Mouse (Mus musculus) G1E-ER4 (cell line): ENCODE results near the gene Nasp. TPM values are rescaled to one million over a fixed set of nuclear protein-coding genes. Genes with fewer than 3 reads are reported as not detected.

Experiments
- GATA1 ChIP-seq: IDR thresholded peaks from one replicate; pipeline ENCODE4 v1.8.0; 2012; ENCODE audit warnings: low read length, inconsistent platforms
- polyA plus RNA-seq: library from polyadenylated mRNA; stranded (reverse); fragments of >175 nt; gene quantifications from 2 replicates; pipeline ENCODE4 v1.2.3, GENCODE M21; 2012

Nasp gene
- 5.1 and 27.5 TPM in 2 replicates for polyA plus RNA-seq

DNA sequence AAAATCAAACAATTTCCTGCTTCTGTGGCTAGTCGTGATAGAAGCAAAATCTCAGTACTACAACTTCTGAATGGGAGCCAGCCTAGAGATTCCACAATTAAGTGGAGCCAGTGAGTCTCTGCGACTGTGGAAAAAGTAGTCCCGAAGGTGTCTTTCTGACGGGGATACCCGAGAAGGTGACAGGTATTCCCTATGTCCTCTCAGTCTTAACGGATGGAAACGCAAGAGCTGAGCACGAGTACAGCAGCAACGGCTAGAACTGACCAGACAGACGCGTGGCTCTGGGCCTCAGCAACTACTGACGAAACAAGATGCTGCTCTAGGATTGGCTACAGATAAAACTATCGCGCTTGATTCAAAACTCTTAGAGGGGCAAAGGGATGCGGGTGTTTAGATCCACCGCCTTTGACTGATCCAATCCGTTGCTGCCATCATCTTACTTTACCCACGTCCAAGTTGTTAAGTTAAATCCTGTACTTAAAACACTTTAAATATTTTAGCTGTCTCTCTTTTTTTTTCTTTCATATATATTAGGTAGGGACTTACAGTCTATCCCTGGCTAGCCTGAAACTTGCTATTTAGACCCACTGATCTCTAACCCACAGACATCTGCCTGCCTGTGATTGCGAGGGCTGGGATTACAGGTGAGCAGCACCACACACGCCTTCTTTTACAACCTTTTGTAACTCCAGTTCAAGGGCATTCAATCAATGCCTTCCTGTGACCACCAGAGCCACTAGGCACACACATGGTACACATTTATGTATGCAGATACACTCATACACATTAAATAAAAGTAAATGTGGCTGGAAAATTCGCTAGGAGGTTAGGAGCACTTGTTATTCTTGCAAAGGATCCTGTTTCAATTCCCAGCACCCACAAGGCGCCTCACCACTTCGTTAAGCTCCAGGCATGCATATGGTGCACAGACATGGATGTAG, at the start of gene Nasp:
Gene Nasp, minus strand, starts transcription at position 220 of the 941 bp plus-strand sequence.
- TF ChIP-seq GATA1 = no peak

DNA sequence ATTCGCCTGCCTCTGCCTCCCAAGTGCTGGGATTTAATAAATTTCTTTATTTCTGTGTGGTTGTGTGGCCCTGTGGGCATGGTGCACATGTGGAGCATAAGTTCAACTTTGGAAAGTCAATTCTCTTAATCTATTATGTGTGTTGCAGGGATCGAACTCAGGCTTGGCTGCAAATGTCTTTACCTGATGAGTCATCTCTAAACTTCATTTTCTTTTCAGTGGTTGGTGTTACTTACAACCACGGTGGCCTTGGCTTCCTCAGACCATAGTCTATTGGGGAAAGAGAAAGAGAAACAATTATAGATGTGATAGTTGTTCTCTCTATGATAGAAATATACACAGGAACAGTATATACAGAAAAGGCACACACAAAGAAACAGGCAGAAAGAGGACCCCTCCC, 48.3 kb upstream of the Nasp start:
- TF ChIP-seq GATA1 = no peak

DNA sequence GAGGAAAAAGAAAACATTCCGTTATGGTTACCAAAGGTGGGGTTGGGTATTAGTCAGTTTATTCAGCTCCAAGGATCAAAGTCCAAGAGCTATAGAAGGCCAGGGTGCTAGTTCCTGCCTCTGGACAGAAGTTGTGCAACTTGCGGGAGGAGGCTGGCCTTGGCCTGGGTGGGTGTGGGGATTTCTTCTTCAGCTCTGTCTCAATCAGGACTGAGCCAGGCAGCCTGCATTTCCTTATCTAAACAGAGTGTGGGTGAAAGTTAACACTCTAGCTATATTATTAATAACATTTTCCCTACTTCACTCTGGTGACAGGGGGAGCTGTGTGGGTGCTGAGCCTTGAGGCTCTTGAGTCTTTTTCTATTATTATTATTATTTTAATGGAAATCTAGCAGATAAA, 45.0 kb upstream of the Nasp start:
- TF ChIP-seq GATA1 = no peak

DNA sequence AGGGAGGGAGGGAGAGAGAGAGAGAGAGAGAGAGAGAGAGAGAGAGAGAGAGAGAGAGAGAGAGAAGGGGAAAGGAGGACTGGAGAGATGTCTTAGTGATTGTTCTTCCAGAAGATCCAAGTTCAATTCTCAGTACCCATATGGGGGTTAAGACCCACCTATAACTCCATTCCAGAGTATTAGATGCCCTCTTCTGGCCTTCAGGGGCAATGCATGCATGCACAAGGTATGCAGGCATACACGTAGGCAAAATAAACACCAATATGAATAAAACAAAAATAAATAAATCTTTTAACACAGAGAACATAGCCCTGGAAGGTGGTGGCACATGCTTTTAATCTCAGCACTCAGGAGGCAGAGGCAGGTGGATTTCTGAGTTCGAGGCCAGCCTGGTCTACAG, 41.5 kb upstream of the Nasp start:
- TF ChIP-seq GATA1 = no peak

DNA sequence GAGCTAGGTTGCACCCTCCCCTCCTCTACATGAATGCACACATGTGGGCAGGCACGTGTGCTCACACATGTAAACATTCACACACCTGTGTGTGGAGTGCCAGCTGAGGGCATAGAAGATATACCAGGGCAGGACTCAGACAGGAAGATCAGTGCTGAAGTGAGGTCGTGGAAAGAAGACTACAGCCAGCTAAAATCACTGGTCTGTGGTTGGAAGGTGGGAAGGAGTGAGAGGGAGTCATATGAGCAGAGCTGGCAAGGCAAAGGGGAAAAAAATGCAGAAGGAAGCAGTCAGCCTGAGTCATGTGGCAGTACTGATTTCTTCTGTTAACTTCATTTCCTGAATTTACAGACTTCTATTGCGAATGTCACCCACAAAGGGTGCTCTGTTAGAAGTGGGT, 40.4 kb upstream of the Nasp start:
- no peak for TF ChIP-seq GATA1

DNA sequence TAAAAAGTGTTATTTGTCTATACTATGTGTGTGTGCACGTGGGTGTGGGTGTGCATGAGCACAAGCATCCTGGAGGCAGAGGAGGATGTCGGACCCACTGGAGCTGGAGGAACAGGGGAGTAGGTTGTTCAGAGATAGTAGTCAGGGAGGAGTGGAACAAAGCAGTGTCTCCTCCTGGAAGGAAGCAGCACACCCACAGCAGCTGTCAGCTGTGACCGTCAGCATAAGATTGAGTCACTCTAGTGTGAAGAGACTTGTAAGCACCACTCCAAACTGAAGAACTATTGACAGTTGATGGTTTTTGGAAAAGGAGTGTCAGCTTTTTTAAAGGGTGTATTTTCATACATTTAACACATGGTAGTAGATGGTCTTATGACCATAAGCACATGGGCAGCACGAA, 38.9 kb upstream of the Nasp start:
- TF ChIP-seq GATA1 = no peak

DNA sequence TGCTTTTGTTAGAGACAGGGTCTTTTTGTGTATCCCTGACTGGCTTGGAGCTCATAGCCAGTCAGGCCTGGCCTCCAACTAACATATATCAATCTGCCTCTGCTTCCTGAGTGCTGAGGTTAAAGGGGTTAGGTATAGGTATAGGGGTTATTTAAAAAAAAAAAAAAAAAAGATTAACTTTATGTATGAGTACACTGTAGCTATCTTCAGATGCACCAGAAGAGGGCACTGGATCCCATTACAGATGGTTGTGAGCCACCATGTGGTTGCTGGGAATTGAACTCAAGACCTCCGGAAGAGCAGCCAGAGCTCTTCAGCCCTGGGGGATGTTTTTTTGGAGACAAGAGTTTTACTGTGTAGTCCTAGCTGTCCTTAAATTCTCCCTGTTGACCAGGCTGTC, 34.3 kb upstream of the Nasp start:
- no peak for TF ChIP-seq GATA1

DNA sequence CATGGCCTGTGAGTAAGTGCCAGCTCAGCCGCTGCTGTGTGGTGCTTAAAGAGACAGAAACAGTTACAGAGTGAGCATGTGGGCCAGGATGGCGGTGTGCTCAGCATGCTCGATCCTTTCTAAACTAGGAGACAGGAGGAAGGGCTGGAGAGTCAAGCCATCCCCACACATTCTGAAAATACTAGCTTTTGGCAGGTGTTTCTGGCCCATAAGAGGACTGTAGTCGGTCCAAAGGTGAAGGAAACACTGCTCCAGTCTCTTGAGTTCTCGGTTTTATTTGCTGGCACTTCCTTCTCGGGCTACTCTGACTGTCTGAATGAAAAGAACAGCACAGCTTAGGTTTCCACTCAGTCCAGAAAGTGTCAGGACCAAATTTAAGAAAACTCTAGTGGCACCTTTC, 33.1 kb upstream of the Nasp start:
- TF ChIP-seq GATA1 = no peak

DNA sequence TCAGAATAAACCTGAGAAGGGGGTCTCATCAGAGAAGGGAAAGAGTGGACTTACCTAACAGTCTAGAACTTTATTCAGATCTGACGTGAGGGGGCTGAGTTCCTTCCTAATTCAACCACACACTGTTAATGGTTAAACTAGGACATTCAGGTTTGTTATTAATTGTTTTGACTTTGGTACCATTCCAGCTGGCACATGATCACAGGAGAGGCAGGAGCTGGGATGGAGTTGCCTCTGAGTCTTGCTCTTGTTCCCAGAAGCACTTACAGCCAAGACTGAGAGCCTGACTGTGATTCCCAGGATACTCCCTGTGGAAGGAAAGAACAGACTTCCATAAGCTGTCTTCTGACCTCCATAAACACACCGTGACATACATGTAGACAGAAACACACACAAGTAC, 31.7 kb upstream of the Nasp start:
- TF ChIP-seq GATA1 = no peak

DNA sequence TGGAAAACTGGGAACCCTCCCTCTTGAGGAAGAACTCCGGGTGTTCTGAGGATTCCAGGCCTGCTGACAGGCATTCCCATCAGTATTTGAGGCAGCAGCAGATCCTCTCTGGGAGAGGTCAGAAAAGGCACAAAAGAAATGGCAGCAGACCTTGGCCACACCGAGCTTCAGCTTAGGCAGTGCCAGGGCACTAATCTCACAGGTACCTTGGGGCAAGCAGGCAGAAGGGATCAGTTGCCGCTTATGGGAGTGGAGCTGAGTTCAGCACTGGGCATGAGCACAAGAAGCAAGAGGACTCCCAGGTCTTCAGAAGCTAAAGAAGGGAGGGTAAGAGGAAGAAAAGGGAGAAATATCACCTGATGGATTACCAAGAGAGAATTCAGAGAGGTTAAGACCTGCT, 30.2 kb upstream of the Nasp start:
- TF ChIP-seq GATA1 = no peak

DNA sequence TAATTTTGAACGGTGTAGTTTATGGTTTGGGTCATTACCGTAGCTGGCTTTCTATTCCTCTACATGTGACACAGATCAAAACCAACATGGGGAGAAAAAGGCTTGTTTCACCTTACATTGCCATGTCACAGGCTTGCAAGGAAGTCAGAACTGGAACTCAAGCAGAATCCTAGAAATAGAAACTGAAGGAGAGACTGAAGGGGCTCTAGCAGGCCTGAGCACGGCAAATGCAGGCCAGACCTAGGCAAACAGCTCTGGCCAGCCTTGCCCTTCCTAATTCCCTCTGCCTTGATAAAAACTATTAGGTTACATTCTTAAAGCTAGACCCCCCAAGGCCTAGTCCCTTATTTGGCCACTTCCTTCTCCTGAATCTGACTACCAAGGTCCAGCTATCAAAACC, 27.9 kb upstream of the Nasp start:
- no peak for TF ChIP-seq GATA1

DNA sequence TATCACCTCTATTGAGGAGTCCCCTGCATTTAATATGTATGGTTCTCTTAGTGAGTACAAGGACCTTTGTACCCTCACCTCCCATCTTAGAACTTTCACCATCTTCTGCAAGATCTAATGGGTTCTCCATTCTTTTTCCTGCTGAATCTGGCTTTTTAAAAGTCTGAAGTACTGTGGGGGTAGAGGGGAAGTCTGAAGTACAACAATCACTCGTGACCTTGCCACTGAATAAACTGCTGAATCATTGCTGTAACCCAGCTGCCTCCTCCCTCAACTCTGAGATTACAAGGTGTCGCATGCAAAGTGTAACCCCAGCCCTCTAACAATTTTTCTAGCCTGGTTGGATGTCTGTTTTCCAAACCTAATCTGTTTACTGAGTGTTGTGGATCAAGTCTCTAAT, 27.4 kb upstream of the Nasp start:
- TF ChIP-seq GATA1 = no peak

DNA sequence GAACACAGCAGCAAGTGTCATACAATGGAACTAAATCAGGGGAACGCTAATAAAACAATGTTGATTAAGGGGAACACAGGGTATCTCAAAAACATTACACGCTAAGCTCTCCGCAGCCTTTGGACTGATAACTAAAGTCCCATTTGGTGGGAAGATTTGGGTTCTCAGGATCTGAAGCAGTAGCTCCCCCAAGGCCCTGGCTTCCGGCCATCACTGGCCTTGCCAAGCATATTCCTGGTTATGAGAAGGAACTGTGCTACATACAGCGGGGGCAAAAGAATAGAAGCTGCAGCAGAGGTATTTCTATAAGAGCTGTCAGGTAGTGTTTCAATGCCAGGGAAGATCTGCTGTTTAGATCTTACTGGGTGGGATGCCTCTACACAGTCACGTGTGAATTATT, 25.5 kb upstream of the Nasp start:
- no peak for TF ChIP-seq GATA1

DNA sequence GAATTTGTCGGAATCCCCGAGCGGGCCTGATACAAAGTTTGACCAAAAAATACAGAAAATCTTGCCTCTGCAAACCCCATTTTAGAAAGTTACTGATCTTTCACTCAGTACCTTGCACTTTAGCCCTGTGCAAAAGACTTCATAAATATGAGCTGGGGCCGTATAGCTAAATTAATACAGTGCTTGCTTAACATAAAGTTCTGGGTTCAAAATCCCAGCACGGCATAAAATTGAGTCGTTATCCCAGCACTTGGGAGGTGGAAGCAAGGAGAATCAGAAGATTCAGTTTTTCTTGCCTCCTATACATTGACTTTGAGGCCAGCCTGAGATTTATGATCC, 24.0 kb upstream of the Nasp start:
- no peak for TF ChIP-seq GATA1

DNA sequence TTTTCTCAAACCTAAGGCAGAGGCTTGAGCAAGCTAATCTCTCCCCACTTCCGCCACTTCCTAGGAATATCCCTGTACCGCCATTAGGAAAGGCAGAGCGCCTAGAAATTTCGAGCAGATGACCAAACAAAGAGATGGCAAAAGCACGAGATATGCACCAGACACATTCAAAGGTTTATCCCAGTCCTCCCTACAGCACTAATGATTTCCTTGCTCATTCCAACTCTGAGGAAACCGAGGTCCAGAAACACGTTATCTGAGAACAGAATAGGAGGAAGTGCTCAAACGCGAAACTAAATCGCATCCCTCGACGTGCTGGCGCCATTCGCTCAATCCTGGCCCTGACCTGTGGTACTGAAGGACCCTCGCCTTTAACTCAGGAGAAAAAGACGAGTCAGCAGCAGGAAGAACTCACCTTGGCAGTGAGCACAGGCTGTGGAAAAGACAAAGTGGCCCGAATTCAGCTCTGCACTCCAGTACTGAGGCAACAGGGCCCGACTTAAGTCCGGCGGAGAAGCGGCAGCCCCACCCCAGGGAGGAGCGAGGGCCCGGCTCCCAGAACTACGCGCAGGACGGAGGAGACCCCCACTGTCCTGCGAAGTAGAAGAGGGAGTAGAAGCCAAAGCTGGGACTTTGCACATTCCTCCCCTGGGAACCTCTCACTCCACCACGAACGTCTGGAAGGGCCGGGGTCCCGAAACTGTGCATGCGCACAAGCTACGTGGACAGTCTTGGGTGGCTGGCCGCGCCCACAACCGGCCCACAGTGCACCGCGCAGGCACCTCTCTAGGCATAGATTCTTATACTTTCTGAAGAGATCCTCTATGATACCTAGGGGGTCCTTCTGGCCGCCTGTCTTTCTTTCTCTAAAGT, 23.4 kb upstream of the Nasp start, which contains the start of gene Akr1a1:
Gene Akr1a1, minus strand, starts transcription at position 757 of the 873 bp plus-strand sequence.
- TF ChIP-seq GATA1 = no peak

DNA sequence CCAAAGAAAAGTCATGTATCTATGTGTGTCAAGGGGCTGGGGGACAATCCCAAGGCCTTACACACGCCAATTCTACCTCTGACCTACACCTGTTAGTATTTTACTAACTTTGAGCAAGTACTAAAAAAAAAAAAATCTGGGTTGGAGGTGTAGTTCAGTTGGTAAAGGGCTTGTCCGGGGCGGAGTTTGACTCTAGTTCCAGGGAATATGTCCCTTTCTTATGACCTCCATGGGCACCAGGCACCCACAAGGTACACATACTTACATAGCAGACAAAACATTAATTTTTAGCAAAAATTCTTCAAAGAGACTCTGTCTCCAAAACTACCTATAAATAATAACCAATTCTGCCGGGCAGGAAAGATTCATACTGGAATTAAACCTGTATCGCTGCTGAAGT, 22.6 kb upstream of the Nasp start:
- TF ChIP-seq GATA1 = no peak

DNA sequence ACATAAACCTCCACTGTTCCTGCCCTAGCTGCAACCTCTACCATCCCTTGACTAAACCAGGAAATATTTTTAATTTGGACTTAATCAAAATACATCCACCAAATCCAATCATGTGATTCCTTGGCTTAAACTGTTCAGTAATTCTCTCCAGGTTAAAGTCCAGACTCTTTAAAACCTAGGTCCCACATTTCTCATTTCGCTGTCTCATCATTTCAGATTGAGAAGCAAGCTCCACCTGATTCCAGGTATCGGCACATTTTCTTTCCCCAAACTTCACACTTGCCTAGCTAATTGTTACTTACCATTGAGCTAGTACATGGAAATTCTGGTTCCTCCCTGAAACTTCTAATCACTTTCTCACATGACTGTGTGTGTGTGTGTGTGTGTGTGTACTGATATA, 21.7 kb upstream of the Nasp start:
- TF ChIP-seq GATA1 = no peak

DNA sequence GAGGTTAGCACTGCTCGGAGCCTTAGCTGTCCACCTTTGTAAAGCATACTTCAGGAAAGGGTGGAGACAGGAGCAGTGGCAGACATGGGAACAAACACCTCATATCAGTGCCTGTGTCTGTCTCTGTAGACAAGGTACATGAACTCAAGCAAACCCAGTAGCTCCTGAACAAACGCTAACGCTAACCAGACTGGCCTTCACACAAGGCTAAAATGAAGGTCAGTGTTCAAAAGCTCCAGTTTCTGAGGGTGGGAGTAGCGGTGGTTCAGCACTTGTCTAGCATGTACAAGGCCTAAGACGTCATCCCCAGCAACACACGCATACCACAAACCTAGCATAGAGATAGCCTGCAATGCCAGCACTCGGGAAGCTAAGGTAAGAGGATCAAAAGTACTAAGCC, 17.9 kb upstream of the Nasp start:
- no peak for TF ChIP-seq GATA1
